Mouse (Mus musculus) gastrocnemius, postnatal 14 days (tissue): ENCODE measurements at regions not wholly inside any gene's neighbourhood (a gene's known extent, or its start where the extent isn't known, plus 50 kb on each side); places are given as distances from the start of the nearest gene placed in this dataset.

Experiments used
- DNase-seq: peaks from one replicate; pipeline ENCODE4 v3.0.0; 2021; ENCODE audit warnings: mixed read lengths
- intact Hi-C: fragments of 180-260 bp; cut with DNase I; formaldehyde crosslinking; loops from one replicate; pipeline ENCODE4 v1.15.1; 2025; ENCODE audit warnings: low total_unique reads

DNA sequence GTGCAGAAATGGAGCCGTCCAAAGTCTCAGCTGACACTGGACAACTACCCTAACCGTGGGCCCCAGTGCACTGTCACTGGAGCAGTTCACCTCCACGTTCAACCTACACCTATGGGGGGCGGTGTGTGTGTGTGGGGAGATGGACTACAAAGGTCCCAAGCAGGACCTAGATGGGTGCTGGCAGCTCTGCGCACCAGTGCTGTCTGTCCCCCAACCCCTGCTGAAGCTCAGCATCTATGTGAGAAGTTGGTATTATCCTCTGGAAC, 117.7 kb upstream of the Lhx1 start:
- DNase-seq = no peak
- intact Hi-C loops = no loop called here

DNA sequence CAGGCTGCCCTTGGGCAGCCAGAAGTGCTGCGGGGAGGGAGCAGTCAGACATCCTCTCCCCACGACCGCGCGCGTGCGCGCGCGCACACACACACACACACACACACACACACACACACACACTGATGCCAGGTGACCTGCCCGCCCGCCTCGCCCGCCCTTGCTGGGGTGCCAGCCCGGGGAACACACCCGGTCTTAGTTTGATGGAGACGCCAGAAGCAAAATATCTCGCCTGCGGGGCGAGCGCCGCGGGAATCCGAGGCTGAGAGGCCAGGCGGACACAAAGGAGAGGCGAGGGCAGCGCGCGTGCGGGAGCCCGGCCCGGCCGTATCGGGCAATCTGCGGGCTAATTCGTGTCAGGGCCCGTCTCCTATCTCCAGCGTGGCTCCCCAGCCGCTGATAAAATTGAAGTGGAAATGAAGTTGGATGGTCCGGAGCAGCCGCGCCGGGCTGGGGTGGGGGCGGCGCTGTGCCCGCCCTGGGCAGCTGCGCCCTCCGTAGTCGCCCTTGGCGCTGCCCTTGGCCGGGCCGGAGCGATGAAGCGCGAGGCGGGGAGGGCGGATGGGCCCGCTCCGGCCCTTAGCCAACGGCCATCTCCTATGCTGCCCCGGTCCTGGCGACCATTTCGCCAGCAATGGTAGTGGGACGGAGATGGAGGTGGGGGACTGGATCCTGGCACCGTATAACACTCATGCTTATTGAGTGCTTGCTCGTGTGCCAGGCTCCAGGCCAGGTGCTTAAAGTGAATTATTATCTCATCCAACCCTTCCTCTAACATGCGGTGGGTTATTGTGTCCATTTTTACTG, 117.2 kb upstream of the Lhx1 start:
- intact Hi-C loops = no loop called here
- DNase-seq = no peak

DNA sequence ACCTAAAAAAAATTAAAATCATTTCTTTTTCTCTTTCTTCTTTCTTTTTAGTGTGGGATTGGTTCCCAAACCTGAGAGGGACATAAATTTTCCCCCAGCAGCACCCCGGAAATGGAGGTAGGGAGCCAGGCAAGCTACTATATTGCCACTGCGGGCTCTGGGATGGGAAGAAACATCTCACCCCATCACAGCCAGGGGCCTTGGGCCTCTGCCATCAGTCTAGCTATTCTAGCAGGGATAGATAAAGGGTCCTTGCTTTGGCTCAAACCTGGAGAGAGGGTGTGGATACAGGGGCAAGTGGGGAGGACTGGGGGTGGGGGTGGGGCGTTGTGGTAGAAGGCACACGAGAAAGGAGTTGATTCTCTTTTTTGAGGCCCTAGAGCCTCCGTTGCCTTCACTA, 116.3 kb upstream of the Lhx1 start:
- DNase-seq = no peak
- intact Hi-C loops = no loop called here

DNA sequence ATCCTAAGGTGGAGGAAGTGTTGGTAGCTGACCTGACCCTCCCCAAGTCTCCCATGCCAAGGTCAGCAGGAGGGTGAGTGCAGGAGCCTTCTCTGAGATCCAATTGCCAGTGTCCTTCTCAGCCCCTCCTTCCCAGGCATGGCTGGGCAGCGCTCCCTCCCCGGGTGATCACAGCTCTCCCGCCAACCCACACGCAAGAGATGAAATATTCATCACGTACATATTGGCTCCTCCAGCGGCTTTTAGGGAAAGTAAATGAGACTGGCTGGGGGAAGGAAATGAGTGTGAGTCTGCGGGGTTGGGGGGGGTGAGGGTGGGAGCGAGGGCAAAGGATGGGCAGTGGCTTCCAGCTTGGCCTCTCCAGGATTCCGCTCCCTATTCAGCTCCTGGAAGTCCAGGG, 113.0 kb upstream of the Lhx1 start:
- intact Hi-C loops = no loop called here
- DNase-seq = no peak

DNA sequence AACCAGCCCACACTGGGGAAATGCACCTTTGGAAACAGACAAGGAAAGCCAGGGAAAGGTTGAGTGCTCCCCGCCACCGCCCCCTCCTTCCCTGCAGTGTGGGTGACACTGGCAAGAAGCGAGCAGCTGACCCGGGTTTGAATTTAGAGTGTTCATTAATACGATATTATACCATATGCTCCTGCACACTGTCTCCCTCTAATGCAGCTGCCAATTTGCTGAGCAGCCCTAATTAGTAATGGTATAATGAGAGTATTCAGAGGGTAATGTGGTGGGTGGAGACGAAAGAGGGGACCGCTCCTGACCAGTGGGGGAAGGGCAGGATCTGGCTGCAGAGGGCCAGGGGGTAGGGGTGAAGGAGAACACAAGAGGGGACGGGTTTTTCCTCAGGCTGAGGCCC, 111.9 kb upstream of the Lhx1 start:
- no peak for DNase-seq
- intact Hi-C loops = no loop called here

DNA sequence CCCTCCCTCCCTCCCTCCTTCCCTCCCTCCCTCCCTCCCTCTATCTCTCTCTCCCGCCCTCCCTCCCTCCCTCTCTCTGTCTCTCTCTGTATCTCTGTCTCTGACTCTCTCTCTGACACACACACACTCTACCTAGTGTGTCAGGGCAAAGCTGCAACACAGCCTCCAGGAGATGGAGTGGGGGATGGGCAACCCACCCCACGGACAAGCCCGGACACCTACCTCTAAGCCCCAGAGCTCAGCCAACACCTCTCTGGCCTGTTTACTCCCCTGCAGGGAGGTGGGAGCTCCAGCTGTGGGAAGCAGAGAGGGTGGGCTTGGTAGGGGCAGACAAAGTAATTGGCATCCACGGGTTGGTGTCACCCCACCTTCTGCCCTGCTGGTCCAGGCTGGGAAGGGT, 109.7 kb upstream of the Lhx1 start:
- intact Hi-C loops = no loop called here
- no peak for DNase-seq

DNA sequence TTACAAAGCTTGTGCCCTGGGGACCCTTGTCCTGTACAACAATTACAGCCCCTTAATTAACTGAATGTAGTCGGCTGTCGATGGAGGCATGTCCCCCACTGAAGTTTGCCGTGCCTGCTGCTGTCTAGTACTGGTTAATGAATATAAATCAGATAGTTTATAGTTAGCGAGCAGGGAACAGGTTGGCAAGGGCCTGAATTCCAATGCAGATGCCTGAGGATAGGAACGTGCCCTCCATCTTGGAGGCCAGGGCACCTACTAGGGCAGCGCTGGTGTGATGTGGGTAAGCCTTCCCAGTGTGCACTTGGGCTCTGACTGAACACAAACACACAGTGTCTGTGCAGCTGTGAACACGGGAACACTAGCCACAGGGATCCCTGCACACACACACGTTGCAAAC, 108.0 kb upstream of the Lhx1 start:
- intact Hi-C loops = no loop called here
- no peak for DNase-seq

DNA sequence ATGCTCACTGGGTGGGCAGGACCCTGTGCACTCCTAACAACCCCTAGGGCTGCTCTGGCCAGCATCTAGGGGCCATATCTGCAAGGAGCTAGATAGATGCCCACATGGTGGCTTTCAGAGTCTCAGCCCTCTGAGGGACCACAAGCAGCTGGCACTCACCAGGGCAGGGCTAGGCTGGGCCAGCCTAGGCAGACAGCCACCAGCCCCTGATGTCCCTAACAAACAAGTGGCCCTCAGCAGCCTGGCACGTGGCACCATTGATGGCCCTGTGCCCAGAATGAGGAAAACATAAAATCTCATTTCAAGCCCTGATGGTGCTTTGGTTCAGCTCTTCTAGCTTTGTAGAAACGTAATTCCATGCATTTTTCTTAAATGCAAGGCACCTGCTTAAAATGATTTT, 102.8 kb upstream of the Lhx1 start:
- intact Hi-C loops = no loop called here
- no peak for DNase-seq

DNA sequence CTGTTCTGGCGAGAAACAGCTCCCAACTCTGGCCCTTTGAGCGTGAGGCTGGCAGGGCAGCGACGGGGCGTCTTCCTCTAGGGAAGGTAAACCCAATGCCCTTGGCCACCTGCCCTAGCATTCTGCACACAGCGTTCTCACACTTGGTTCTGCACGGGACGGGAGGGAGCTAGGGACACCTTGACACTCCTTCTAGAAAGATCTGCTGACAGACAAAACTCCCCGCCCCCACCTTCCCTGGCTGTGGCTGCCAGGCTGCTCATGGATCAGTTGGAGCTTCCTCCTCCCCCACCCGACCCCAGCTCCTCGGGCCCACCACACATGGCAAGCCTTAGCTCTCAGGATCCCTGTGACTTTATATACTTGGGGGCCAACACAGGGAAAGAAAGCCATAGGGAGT, 102.3 kb upstream of the Lhx1 start:
- intact Hi-C loops = no loop called here
- DNase-seq = no peak

DNA sequence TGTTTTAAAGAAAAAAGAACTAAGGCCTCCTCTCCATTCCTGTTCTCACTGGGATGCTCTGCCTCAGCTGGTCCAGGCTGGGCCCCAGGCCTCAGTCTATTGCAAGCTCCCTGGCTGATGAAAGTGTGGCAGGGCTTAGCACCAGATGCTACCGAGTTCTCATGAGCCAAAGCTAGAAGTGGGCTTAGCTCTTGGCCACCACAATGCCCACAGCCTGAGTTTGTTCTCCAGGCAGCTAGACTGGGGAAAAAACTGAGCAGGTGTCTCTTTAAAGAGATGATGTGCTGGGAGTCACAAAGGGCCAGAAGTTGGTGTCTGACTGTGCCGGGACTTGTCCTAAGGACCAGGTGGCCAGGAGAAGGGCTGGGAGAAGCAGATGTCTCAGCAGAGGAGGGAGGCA, 101.9 kb upstream of the Lhx1 start:
- intact Hi-C loops = no loop called here

DNA sequence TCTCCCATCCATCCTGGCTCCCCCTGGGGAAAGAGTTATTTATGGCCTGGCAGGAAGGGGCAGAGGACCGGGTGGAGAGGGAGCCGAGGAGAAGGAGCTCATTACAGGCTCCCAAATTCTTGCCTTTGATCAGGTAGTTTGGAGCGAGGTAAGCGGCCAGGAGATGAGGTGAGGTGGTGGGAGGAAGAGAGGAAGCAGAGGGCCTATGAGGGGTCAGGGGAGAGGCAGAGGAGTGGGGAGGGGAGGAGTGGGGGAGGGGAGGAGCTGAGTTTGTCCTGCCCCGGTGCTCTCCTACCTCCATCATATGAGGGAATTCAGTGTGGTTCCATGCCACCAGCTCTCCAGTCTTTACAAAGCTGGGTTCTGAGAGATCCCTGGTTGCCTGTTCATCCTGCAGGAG, 98.8 kb upstream of the Lhx1 start:
- no peak for DNase-seq
- intact Hi-C loops = no loop called here

More for the DNA sequence above, 101.9 kb upstream of the Lhx1 start:
- DNase-seq = no peak

DNA sequence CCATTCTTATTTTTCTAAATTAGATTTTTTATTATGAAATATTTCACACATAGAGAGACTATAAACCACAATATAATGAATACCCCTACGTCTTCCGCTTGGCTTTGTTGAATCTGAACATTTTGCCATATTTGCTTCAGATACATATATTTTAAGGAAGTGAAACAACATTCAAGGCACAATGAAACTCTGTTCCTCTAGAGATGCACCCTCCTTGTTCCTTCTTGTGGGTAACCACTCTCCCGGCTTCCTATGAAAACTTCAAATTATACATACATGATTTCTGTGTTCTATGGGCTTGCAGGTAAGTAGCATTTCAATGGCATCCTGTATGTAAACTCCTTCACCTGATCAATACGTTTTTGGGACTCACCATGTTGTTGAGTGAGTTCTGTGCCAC, 94.4 kb upstream of the Lhx1 start:
- DNase-seq = no peak
- intact Hi-C loops = no loop called here

DNA sequence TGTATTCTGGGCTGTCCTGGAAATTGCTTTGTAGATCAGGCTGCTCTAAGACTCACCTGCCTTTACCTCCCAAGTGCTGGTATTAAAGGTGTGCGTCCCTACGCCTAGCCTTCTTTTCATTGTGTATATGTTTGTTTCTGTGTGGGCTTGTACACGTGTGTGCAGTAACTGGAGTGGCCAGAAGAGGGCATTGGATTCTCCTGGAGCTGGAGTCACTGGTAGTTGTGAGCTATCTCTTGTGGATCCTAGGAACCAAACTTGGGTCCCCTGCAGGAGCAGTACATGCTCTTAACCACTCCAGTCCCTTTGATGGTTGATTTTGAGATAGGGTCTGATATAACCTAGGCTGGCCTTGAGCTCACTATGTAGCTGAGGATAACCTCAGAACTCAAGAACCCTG, 93.2 kb upstream of the Lhx1 start:
- intact Hi-C loops = no loop called here
- DNase-seq = no peak

DNA sequence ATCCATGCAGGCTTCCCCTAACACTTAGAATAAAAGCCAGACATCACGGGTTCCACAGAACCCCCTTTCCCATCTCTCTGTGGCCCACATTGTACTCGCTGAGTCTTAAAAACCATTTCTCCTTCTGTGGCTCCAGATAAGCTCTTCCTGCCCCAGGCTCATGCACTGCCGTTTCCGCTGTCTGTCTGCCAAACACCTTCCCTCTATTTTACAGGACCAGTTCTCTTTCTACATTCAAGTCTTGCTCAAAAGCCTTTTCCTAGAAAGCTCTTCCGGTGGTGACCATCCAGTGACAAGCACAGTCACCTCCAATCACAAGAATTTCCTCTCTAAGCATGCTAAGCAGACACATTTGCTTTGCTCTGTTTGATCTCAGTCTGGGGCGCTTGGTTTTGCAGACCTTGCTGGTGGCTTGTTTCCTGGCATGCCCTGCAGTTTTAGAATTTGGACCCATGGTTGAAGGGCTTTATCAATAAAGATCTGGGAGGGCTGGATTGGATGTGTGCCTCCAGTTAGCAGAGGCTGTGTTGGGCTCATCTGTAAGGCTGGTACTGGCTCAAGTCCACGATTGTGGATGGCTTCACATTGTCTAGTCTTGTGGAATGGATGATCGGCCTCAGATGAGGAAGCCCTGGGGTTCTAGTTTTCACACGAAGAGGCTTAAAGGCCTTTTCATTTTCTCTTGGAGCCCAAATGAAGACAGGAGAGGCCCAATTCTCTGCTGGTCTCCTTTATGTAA, 87.8 kb upstream of the Lhx1 start:
- intact Hi-C loops = no loop called here
- no peak for DNase-seq

DNA sequence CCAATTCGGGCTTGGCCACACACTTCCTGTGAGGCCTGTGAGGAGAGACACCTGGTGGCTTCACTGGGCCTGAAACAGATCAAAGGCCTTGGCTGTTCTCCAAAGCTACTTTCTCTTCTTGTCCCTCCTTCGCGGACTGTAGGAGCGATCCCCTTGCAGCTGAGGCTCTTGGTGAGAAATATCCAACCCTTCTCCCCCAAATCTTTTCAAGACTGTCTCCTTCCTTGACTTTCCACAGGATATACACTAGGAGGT, 86.2 kb upstream of the Lhx1 start:
- intact Hi-C loops = no loop called here
- no peak for DNase-seq

DNA sequence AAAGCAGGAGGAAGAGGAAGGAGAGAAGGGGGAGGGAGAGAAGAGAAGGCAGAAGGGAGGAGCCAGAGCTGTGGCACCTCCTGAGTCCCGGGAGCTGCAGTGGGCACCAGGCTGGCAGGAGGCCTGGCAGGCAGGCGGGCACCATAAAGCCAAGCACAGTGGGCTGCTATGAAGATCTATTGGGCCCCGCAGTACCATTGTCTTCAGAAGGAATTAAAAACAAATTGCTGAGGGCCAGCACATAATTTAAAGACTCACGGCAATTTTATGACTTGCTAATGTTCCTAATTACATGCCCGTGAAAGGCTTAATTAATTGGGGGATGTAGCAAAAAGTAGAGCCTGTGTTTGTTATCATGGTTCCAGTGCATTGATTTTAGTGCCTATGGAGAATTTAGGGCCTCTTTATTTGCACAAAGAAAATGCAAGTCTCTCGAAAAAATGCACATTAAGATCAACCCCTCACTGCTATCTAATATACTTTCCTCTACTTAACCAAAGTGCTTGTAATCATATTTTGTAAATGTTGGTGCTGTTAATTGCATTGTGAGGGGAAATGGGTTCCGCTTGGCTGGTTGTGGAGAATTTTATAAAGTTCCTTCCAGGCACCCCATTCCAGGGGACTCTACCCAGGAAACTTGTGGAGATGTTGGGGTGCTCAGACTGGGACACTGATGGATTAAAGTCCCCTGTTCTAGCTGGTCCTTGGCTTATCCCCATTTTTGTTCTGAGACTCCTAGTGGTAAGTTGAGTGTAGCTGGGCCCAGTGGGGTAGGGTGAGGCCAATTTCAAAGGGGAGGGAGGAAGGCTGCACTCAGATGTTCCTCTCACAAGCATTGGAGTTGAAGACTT, 85.7 kb upstream of the Lhx1 start:
- intact Hi-C loops = no loop called here
- DNase-seq = no peak

DNA sequence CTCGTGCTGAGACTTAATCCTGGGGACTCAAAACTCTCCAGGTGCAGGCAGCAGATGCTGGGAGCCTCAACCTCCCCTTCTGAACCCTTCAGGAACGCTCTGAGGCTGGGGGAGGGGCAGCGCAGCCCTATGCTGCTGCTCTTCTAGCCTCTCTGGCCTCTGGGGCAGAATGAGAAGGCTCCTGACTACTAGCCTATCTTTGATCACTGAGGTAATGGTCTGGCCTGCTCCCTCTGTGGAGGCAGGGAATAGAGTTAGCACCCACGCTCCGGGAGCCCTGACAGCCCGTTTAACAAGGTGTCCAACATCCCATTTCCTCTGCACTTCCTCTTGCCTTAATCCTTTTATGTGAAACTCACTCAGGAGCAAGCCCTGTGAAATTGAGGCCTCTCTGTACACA, 79.4 kb upstream of the Lhx1 start:
- no peak for DNase-seq
- intact Hi-C loops = no loop called here

DNA sequence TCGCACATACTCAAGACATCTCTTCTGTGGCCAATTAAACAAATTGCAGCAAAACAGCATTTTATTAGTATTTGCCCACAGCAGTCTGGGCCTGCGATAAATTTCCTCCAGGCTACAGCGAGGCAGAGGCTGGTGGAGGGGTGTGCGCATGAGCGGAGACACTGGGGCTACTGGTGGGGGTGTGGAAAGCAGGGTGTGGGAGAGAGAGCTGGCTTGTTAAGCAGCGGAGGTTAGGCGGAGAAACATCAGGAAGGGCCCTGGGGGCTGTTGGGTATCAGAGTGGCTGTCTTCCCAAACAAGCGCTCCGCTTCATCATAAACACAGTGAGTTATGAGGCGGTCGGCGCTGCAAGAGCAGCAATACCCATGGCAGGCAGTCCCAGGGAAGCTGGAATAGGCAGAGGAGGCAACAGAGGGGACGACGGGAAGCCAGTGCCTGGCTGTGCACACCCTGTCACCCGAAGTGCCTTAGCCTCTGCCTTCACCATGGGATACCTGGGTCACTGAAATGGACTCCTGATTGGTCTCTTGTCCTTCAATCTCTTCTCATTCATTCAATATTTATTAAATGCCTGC, 74.0 kb upstream of the Lhx1 start:
- intact Hi-C loops = no loop called here
- no peak for DNase-seq

DNA sequence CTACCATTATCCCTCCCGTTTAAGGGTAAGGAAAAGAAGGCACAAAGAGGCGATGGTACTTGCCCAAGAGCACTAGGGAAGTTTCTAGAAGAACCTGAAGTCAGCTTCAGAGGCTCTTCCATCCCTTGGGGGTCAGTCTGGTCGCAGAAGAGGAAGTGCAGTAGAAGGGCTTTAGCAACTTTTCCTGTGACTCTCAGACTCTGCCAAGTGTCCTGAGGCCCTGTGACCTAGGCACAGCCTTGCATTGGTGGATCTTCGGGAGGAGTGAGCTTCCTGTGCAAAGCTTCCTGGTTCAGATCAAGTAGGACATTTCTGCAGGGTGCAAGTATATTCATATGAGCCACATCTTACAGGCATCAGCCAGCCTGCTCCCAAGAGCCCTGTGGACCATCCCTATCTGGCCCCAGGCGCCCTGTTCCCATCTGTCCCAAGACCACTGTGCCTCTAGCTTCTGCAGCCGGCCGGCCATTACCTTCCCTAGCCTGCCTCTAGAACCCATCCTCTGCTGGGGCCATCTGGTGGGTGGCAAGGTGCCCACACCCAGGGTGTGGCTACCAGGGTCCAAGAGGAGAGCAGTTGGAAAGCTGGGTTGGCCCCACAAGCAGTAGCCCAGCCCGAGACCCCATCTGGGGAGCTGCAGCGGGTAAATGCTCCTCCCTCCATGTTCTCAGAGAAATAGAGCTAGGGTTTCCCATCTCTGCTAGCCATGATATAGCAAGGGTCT, 72.4 kb upstream of the Lhx1 start:
- no peak for DNase-seq
- intact Hi-C loops = no loop called here

DNA sequence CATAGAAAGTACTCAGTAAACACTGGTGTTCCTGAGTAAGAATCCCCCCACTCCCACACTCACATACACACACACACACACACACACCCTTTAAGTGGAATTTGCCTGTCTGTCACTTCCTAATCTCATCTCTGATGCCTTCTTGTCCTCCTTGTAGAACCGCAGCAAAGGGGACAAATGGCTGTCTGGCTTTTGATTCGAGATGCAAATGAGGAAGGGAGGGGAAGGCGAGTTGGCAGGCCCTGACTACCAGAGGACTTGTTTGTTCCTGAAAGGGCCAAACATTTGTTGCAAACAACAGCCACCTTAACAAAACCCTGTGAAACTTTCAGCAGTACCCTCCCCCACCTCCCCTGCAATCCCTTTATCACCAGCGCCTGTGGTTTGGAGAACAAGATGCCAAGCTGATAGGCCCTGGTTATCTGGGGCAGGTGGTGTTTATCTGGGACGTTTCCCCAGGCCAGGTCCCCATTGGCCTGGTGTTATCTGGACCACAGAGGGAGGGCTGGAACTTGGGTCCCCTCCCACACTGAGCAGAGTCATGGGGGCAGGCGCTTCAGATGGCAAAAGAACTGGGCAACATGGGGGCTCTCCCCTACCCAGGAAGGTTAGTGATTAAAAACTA, 67.5 kb upstream of the Lhx1 start:
- no peak for DNase-seq
- intact Hi-C loops = no loop called here
